Mouse (Mus musculus): ENCODE data around the gene Carhsp1. TPM values are rescaled to one million over a fixed set of nuclear protein-coding genes. Genes with fewer than 3 reads are reported as not detected.

Carhsp1 gene
- polyA plus RNA-seq, 1 experiment = 8.5 TPM

- TF ChIP-seq GATA1 (IDR thresholded peaks at IDR 0.05; ENCODE audit: borderline replicate concordance, low read length) = no peak
- TF ChIP-seq FLI1 (IDR thresholded peaks at IDR 0.05; ENCODE audit: low read length) = no peak
- no peak overlapping the region for H3K4me3 ChIP-seq (replicated peaks)
- peaks cover 97% of the 10 kb centered on the region for H3K36me3 ChIP-seq (replicated peaks; ENCODE audit: low read length)
- peaks cover 40% of the 10 kb centered on the region for H3K4me1 ChIP-seq
- H3K27me3 ChIP-seq (replicated peaks) = no peaks in the 10 kb centered on the region
- no peaks in the 10 kb centered on the region for H3K9me3 ChIP-seq
Measured at GRCm38 (mm10) chr16:8689979-8690656, 18.2 kb upstream of the Carhsp1 start.

- H3K4me1 ChIP-seq = peaks cover 40% of the 10 kb centered on the region
- H3K4me3 ChIP-seq (replicated peaks) = no peak overlapping the region
- no peaks in the 10 kb centered on the region for H3K27me3 ChIP-seq (replicated peaks)
- no peak for TF ChIP-seq GATA1 (IDR thresholded peaks at IDR 0.05; ENCODE audit: borderline replicate concordance, low read length)
- no peak for TF ChIP-seq FLI1 (IDR thresholded peaks at IDR 0.05; ENCODE audit: low read length)
- peaks cover 78% of the 10 kb centered on the region for H3K36me3 ChIP-seq (replicated peaks; ENCODE audit: low read length)
- no peaks in the 10 kb centered on the region for H3K9me3 ChIP-seq
Measured at GRCm38 (mm10) chr16:8687559-8688112, 15.7 kb upstream of the Carhsp1 start.

- H3K4me3 ChIP-seq (replicated peaks) = peak overlapping the region; percentile 15
- no peaks in the 10 kb centered on the region for H3K9me3 ChIP-seq
- TF ChIP-seq FLI1 (IDR thresholded peaks at IDR 0.05; ENCODE audit: low read length) (no peak), GATA1 (IDR thresholded peaks at IDR 0.05; ENCODE audit: borderline replicate concordance, low read length) (no peak)
- H3K4me1 ChIP-seq = peaks cover 39% of the 10 kb centered on the region
- H3K27me3 ChIP-seq (replicated peaks) = no peaks in the 10 kb centered on the region
- peaks cover 71% of the 10 kb centered on the region for H3K36me3 ChIP-seq (replicated peaks; ENCODE audit: low read length)
Measured at GRCm38 (mm10) chr16:8686871-8687535, 15.0 kb upstream of the Carhsp1 start.

- Histone ChIP-seq H3K27me3 (replicated peaks) (no peaks in the 10 kb centered on the region), H3K36me3 (replicated peaks; ENCODE audit: low read length) (peaks cover 64% of the 10 kb centered on the region), H3K4me3 (replicated peaks) (no peak overlapping the region), H3K9me3 (no peaks in the 10 kb centered on the region), H3K4me1 (peaks cover 37% of the 10 kb centered on the region)
- TF ChIP-seq GATA1 (IDR thresholded peaks at IDR 0.05; ENCODE audit: borderline replicate concordance, low read length) = no peak
- no peak for TF ChIP-seq FLI1 (IDR thresholded peaks at IDR 0.05; ENCODE audit: low read length)
Measured at GRCm38 (mm10) chr16:8686121-8686870, 14.3 kb upstream of the Carhsp1 start.

GRCm38 (mm10) chr16:8685087-8685486, 13.1 kb upstream of the Carhsp1 start:
- no peak for TF ChIP-seq GATA1 (IDR thresholded peaks at IDR 0.05; ENCODE audit: borderline replicate concordance, low read length)
- no peak for TF ChIP-seq FLI1 (IDR thresholded peaks at IDR 0.05; ENCODE audit: low read length)
- Histone ChIP-seq H3K27me3 (replicated peaks) (peaks cover 2% of the 10 kb centered on the region), H3K9me3 (no peaks in the 10 kb centered on the region), H3K4me1 (peaks cover 37% of the 10 kb centered on the region), H3K36me3 (replicated peaks; ENCODE audit: low read length) (peaks cover 52% of the 10 kb centered on the region), H3K4me3 (replicated peaks) (no peak overlapping the region)

- peaks cover 9% of the 10 kb centered on the region for H3K36me3 ChIP-seq (replicated peaks; ENCODE audit: low read length)
Measured at GRCm38 (mm10) chr16:8680470-8680869, 8.5 kb upstream of the Carhsp1 start, which contains the start of gene Gm5767. Gm5767 (plus strand) TSS chr16:8680770.

GRCm38 (mm10) chr16:8679780-8680179, 7.8 kb upstream of the Carhsp1 start:
- peaks cover 5% of the 10 kb centered on the region for H3K36me3 ChIP-seq (replicated peaks; ENCODE audit: low read length)
- peaks cover 8% of the 10 kb centered on the region for H3K27me3 ChIP-seq (replicated peaks)
- TF ChIP-seq GATA1 (IDR thresholded peaks at IDR 0.05; ENCODE audit: borderline replicate concordance, low read length) (no peak), FLI1 (IDR thresholded peaks at IDR 0.05; ENCODE audit: low read length) (no peak)
- H3K9me3 ChIP-seq = no peaks in the 10 kb centered on the region
- no peak overlapping the region for H3K4me3 ChIP-seq (replicated peaks)
- peaks cover 12% of the 10 kb centered on the region for H3K4me1 ChIP-seq

More at GRCm38 (mm10) chr16:8680470-8680869, 8.5 kb upstream of the Carhsp1 start, which contains the start of gene Gm5767:
- peaks cover 15% of the 10 kb centered on the region for H3K4me1 ChIP-seq
- H3K4me3 ChIP-seq (replicated peaks) = no peak within 1 kb of the TSS
- H3K27me3 ChIP-seq (replicated peaks) = peaks cover 8% of the 10 kb centered on the region
- H3K9me3 ChIP-seq = no peaks in the 10 kb centered on the region
- TF ChIP-seq GATA1 (IDR thresholded peaks at IDR 0.05; ENCODE audit: borderline replicate concordance, low read length) (no peak), FLI1 (IDR thresholded peaks at IDR 0.05; ENCODE audit: low read length) (no peak)

GRCm38 (mm10) chr16:8678676-8679075, 6.7 kb upstream of the Carhsp1 start:
- Histone ChIP-seq H3K4me1 (peaks cover 20% of the 10 kb centered on the region), H3K36me3 (replicated peaks; ENCODE audit: low read length) (peaks cover 4% of the 10 kb centered on the region), H3K9me3 (no peaks in the 10 kb centered on the region), H3K27me3 (replicated peaks) (peaks cover 10% of the 10 kb centered on the region), H3K4me3 (replicated peaks) (no peak overlapping the region)
- TF ChIP-seq GATA1 (IDR thresholded peaks at IDR 0.05; ENCODE audit: borderline replicate concordance, low read length) (no peak), FLI1 (IDR thresholded peaks at IDR 0.05; ENCODE audit: low read length) (no peak)

GRCm38 (mm10) chr16:8678035-8678434, 6.1 kb upstream of the Carhsp1 start:
- Histone ChIP-seq H3K4me1 (peaks cover 27% of the 10 kb centered on the region), H3K9me3 (no peaks in the 10 kb centered on the region), H3K27me3 (replicated peaks) (peaks cover 10% of the 10 kb centered on the region), H3K36me3 (replicated peaks; ENCODE audit: low read length) (no peaks in the 10 kb centered on the region), H3K4me3 (replicated peaks) (no peak overlapping the region)
- TF ChIP-seq GATA1 (IDR thresholded peaks at IDR 0.05; ENCODE audit: borderline replicate concordance, low read length) = no peak
- no peak for TF ChIP-seq FLI1 (IDR thresholded peaks at IDR 0.05; ENCODE audit: low read length)

Data from megakaryocyte, embryonic 14.5 days (primary cell).